Mouse (Mus musculus) spleen, postnatal 14 days (tissue): ENCODE data around the gene Slc2a3.
"Not testable (repeated sequence)": the region's sequence is repeated elsewhere in the genome, so short reads cannot be mapped to it uniquely, and the experiment has no call there.

Source experiments
- DNase-seq, 2 experiments: peaks; one replicate each; pipeline ENCODE4 v3.0.0; 2021 to 2022; ENCODE audit warnings: low spot score in 2 of 2

The Slc2a3 gene

GRCm38 (mm10) chr6:122810022-122810614, 8.7 kb upstream of the Slc2a3 start:
- no peak for DNase-seq

- peak; percentile 69 to 83 for DNase-seq
These were observed 3.0 kb upstream of the Slc2a3 start for GRCm38 (mm10) chr6:122804418-122804817.

DNA sequence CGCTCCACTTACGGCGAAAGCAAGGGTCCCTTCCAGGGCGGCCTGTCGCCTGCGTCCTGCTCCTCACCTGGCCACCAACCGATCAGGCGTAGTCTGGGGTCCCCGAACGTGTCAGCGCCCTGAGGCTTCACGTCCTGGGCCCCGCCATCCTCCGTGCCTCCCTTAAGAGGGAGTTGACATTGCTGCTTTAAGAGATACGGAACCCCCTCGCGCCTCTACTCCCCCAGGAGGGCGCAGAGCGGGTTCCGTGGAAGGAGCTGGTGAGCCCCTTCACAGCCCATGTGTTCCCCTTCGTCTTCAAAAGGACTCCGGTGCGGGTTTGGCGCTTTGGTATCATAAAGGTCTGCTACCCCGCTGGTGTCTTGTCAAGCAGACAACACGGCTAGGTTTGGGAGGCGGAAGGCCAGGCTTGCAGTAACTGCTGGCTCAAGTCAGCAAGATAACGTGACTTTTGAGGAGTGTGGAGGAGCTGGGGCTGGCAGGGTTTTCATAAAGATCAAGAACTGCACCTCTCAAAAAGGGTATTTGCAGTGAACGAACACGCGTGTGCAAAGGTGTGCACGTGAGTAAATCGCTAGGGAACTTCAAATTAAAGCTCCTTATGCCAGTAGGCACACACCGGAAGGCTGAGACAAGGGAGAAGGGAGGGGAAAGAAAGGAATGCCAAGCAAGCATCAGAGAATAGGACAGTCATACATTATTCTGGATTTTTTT, 518 bp upstream of the Slc2a3 start:
- DNase-seq, result peak; percentile 34 to 37

GRCm38 (mm10) chr6:122800640-122801300, 670 bp downstream of the Slc2a3 start:
- DNase-seq, result no peak

DNA sequence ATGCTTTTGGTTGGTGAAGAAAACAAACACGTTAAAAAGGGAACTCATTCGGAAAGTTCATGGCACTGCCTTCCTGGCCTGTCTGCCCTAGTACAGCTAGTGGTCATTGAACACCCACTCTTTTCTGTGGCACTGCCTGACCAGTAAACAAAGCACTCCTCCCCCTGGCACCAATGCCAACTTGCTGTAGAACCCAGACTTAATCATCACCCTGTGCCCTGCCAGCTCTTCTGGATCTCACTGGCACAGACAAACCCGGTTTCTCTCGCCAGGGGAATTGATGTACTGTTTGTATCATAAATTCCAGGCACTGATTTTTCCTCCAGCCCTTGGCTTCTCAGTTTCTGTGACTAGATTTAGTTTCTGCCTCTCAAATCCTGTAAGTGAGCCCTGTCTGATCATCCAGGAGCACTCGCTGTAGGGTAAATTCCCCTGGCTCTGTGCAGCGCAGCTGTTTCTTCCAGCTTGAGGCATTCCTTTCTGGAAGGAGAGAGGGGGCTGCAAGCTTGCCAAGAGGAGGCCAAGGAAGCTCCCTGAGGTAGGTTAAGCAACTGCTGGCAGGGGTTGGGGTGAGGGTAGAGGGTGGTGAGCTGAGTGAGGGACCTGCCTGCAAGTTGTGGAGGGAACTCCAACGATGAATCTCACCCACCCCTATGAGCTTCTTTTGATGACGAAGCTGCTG, 6.0 kb downstream of the Slc2a3 start:
- no peak for DNase-seq

DNA sequence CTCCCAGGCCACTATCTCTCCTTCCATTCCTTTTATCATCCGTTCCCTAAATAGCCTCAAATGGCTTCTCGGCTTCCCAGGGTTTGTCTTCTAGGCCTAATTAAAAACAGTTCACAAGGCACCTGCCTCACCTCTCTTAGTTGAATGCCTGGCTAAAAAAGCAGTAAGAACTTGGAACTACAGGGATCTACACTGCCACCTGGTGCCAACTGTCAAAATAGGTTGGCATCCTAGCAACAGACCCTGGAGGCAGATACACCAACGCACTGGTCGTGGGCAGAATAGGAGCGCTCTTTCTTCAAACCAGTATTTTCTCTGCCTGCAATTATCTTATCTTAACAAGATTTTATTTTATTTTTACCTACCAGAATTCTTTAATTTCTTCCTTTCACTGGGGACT, 15.2 kb downstream of the Slc2a3 start:
- peak in 1 of 2 experiments; percentile 41 for DNase-seq

- DNase-seq, result no peak
These were observed 16.6 kb downstream of the Slc2a3 start for GRCm38 (mm10) chr6:122784866-122785265.

DNA sequence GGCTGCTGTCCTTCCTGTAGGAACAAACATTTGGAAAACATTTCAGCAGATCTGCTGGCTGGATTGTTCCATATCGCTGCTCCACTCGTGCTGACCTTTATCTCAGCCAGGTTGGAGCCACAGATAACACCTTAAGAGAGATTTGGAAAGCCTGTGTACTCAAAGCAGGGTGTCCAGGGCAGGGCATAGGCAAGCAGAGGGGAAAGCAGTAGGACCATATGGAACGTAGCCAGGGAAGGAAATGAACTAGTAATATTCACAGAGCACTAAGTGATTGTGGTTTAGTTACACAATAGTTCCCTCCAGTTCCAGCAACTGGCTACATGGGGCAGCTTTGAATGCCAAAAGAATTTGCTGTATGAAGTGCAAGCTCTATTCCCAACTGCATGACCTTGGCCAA, 19.3 kb downstream of the Slc2a3 start:
- DNase-seq, result no peak

DNA sequence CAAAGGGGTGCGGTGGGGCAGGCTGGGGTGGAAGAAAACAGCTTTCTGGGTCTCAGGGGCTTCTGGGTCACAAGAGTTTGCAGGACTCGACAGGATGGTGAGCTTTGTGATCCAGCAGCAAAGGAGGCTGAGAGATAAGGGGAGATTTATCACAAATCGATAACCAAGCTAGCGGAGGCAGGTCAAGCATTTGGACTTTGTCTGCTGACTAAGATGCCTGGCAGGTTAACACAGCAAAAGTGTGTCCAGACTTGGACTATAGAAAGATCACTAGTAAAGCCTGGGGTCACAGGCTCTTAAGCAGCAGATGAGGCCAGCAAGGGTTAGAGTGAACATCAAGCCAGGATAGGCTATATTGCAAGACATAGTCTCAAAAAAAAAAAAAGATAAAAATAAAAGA, 20.3 kb downstream of the Slc2a3 start:
- DNase-seq, result no peak

DNA sequence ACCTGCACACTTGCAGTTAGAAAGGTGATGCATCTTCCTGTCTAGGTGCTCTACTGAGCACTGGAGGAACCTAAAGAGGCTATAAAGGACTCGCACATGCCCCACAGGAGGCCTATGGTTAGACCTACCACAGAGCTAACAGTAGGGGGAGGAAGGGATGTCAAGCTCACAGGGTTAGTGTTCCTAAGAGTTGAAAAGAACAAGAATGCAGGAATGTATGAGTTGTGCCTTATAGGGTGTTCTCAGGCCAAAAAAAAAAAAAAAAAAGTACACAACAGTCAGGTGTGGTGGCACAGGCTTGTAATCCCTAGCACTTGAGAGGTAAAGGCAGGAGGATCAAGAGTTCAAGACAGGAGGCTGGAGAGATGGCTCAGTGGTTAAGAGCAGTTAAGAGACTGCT, 21.5 kb downstream of the Slc2a3 start:
- no peak for DNase-seq

DNA sequence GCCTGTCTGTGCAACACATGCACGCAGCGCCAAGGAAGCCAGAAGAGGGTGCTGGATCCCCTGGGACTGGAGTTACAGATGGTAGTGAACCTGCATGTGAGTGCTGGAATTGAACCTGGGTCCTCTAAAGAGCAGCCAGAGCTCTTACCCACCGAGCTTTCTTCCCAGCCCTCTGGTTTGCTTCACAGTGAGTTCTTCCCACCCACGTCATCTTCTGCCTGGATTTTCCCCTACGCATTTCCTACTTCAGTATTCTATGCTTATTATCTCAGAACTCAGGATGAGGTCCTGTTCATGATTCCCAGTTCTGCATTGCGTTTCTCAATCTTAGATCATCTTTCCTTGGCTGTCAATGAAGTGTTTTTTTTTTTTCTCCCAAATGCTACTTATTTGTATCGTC, 25.4 kb downstream of the Slc2a3 start:
- DNase-seq, result no peak

- DNase-seq, result no peak
These were observed 27.1 kb downstream of the Slc2a3 start for GRCm38 (mm10) chr6:122774345-122774744.

DNA sequence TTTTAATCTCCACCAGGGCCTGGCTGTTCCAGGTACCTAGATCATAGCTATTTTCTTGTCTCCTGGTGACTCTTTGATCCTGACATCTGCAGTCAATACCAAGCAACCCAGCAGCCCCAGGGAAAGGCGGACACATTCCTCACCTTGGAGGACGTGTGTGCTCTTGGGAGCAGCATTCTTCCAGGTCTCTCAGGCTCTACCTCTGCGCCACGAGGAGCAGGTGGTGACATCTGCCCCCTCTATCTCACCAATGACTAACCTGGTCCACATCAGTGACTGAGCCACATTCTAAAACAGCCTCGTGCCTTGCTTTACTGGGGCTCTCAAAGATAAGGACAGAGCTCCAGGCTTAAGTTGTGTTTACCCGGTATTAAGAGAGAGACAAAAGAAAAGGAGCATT, 28.7 kb downstream of the Slc2a3 start:
- DNase-seq, result no peak

DNA sequence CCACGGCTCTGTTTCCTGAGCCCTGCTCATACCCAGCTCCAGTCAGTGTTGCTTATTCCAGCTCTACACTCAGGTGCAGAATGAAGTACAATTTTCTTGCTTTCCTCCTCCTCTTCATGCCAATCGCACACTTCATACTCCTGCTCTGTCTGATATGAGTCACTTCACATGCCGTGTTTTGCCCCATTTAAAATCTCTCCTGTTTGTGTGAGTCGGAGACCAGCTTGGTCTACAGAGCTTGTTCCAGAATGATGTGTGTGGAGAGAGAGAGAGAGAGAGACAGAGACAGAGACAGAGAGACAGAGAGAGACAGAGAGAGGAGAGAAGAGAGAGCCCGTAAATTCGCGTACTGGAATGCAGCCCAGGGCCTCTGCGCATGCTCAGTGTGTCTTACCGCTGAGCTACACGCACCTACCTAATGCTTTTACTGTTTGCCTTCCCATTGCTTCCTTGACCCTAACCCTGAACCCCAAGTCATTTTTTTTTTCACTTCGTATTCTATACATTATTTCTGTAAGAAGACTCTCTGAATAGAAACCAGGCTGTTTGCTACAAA, 30.6 kb downstream of the Slc2a3 start:
- DNase-seq, result no peak

DNA sequence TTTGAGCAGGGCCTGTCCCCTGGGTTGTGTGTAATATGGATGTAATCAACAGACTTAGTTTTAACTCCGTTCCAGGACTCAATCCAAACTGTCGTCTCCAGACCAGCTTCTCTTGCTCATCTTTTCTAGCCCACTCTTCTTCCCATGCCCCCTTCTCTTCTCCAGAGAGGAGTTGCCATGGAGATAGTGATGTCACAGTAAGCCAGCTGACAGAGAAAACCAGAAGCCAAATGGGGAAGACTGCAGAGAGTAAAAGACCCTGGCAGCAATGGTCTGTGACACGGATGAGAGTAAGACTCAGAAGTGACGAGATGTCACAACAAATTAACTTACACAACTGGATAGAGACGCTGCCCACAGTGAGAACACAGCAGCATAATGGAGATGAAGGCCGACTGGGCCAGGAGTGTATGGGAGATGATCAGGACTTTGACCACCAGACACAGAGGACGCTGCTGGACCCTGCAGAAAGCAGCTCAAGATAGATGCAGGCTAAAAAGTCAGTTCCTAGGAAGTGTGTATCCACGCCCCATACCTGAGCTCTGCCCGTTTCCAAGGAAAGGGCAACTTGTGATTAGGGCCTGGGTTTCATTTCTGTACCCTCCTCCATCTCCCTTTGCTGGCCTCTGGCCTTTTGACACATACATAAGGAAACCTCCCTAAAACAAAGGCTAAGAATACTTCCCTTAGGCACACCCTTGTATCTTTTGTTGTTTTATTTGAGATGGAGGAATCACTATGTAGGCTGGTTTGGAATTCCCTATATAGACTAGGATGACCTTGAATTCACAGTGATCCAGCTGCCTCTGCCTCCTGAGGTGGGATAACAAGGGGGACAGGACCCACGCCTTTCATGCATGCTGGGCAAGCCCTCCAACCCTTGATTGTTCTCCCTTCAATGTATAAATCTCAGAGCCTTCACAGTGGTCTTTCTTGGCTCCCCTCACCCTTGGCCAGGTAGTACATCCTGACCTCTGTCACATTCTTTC, 31.4 kb downstream of the Slc2a3 start:
- DNase-seq, result no peak

DNA sequence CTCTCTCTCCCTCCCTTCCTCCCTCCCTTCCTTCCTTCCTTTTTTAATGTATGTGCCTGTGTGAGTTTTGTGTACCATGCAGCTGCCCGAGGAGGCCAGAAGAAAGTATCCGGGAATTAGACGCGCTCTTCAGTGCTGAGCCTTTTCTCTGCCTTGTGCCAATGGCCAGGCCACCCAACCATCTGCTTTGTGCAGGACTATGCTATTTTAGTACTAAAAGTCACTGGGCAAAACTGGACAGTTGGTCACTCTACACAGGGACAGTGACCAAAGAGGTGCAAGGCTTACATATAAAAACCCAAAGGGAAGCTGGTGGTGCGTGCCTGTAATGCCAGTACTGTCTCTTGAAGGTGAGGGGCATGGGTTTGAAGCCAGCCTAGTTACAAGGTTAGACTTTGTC, 33.2 kb downstream of the Slc2a3 start:
- DNase-seq, result no peak

DNA sequence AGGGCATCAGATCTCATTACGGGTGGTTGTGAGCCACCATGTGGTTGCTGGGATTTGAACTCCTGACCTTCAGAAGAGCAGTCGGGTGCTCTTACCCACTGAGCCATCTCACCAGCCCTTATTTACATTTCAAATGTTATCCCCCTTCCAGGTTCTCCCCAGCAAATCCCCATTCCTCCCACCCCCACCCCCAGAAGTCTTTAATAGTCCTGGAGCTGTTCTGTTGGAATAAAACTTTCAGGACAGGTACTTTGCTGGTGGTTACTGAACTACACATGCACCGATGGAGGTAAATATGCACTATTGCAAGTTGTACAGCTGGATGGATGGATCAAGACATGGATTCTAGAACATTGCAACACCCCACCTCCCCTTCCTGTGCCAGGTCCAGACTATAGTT, 34.4 kb downstream of the Slc2a3 start:
- DNase-seq, result not testable (repeated sequence)

GRCm38 (mm10) chr6:122766145-122766968, 35.1 kb downstream of the Slc2a3 start:
- DNase-seq, result no peak

- no peak for DNase-seq
These were observed 36.0 kb downstream of the Slc2a3 start for GRCm38 (mm10) chr6:122765298-122765956.
